Mouse (Mus musculus): ENCODE measurements around the gene Ifnk. TPM values are rescaled to one million over a fixed set of nuclear protein-coding genes. Genes with fewer than 3 reads are reported as not detected.

The Ifnk gene
- polyA plus RNA-seq (2014; fragmentation: Illumina TruSeq; extraction: RNeasy Lipid Tissue Mini Kit (QIAGEN cat#74804); ENCODE audit: low read depth, low replicate concordance): not detected

GRCm38 (mm10) chr4:35151756-35152155 lies at the start of gene Ifnk:
Gene Ifnk, plus strand, starts transcription at chr4:35152056.

GRCm38 (mm10) chr4:35156751-35157611 lies 5.1 kb downstream of the Ifnk start, which contains the start of gene Mob3b:
Gene Mob3b, minus strand, starts transcription at chr4:35157484.

Other genes starting within 250 kb of the Ifnk start
- 0.47 TPM for gene Mob3b, start 5.4 kb downstream of the Ifnk start, polyA plus RNA-seq (2014; fragmentation: Illumina TruSeq; extraction: RNeasy Lipid Tissue Mini Kit (QIAGEN cat#74804); ENCODE audit: low read depth, low replicate concordance)
- 21.5 TPM for gene C9orf72, start 74.1 kb downstream of the Ifnk start, polyA plus RNA-seq (2014; fragmentation: Illumina TruSeq; extraction: RNeasy Lipid Tissue Mini Kit (QIAGEN cat#74804); ENCODE audit: low read depth, low replicate concordance)